Mouse (Mus musculus): ENCODE measurements at regions not wholly inside any gene's neighbourhood (a gene's known extent, or its start where the extent isn't known, plus 50 kb on each side); places are given as distances from the start of the nearest gene placed in this dataset.
"Not testable (repeated sequence)": the region's sequence is repeated elsewhere in the genome, so short reads cannot be mapped to it uniquely, and the experiment has no call there.

DNA sequence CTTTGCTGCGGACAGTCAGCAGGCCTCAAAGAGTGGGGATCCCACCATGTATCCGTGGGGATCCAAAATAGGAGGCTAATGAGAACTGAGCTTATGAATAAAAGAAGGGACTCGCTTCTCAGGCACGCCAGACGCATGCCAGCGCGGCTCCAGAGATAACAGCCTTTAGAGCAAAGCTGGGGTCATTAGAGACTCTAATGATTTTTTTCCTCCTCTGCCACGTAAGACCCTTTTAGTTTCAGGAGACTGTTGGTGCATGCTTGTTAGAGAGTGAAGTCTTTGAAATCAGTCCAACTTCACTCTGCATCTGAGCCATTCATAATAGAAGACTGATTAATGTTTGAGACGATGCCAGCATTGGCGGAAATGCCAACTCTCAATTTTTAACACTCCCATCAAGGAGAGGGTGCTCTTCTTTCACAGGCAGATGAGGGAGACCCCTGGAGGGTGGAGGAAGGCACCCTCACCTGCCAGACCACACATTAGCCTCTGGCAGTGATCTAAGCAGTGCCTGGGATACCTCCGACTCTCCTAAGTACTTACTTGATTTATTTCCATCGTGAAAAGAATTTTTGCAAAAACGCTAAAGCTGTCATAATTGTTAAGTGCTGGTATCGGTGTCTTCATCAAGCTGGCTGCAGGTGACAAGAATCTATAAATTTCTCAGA lies 104.0 kb upstream of the Tcerg1l start:
- DNase-seq (ENCODE audit: low spot score) = no peak

GRCm38 (mm10) chr7:138497771-138498170 lies 100.2 kb upstream of the Tcerg1l start:
- no peak for DNase-seq (ENCODE audit: low spot score)

- DNase-seq (ENCODE audit: low spot score) = no peak
These were observed 99.7 kb upstream of the Tcerg1l start for GRCm38 (mm10) chr7:138497202-138497601.

GRCm38 (mm10) chr7:138493661-138494060 lies 96.1 kb upstream of the Tcerg1l start:
- no peak for DNase-seq (ENCODE audit: low spot score)

- DNase-seq (ENCODE audit: low spot score) = no peak
These were observed 94.7 kb upstream of the Tcerg1l start for GRCm38 (mm10) chr7:138492261-138492660.

DNA sequence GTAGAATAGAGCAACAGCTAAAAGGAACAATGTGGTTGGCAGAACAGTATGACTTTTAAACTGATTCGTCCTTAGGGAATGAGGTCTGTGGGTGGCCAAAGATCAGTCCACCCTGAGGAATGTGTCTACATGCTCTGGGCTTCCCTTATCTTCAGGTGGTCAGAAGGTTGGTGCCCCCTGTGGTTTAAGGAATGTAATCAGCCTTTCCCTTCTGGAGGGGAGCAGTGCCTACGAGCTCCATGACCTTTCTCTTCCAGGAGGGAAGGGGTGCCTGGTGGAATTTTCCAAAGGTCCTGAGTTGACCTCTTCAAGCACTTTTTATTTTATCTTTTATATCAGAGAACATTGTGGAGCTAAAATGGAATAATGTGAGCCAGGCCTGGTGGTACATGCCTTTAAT lies 91.9 kb upstream of the Tcerg1l start:
- no peak for DNase-seq (ENCODE audit: low spot score)

- DNase-seq (ENCODE audit: low spot score) = no peak
These were observed 90.7 kb upstream of the Tcerg1l start for GRCm38 (mm10) chr7:138488201-138488720.

GRCm38 (mm10) chr7:138472891-138473455 lies 75.4 kb upstream of the Tcerg1l start:
- DNase-seq (ENCODE audit: low spot score) = no peak

GRCm38 (mm10) chr7:138472371-138472770 lies 74.8 kb upstream of the Tcerg1l start:
- DNase-seq (ENCODE audit: low spot score) = no peak

DNA sequence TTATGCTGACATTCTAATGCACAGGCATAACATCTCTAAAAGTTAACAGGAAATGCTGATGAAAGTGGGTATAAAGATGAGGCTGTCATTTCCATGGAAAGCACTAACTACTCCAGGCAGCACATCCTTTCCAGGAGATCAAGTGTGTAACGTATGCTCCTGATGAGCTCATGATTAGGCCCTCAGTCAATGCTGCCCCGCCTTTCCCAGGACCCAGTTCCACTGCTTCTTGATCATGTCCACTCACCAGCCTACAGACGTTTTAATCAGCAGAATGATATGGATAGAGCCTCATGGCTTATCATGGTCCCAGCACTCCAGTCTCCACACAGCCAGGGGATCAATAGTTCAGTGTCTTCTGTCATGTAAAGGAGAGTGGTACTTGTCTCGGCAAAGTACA lies 71.7 kb upstream of the Tcerg1l start:
- no peak for DNase-seq (ENCODE audit: low spot score)

DNA sequence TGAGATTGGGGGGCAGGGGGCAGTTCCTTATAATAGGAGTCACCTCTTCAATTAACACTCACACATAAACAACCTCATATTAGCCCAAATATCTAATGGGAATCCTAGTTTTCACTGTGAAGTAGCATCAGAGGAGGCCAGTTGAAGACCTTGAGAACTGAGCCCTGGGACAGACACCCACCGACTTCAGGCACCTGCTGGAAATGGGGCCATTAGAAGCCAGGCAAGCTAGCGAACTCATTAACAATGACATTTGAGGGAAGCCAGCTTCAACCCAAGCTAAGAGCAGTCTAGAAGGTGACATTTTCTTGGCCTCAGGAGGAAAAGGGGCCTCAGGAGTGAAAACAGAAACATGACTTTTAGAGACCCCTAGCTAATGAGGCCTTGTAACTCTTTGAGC lies 70.9 kb upstream of the Tcerg1l start:
- no peak for DNase-seq (ENCODE audit: low spot score)

- no peak for DNase-seq (ENCODE audit: low spot score)
These were observed 70.5 kb upstream of the Tcerg1l start for GRCm38 (mm10) chr7:138467981-138468380.

GRCm38 (mm10) chr7:138467386-138467785 lies 69.9 kb upstream of the Tcerg1l start:
- no peak for DNase-seq (ENCODE audit: low spot score)

GRCm38 (mm10) chr7:138457964-138458363 lies 60.4 kb upstream of the Tcerg1l start:
- no peak for DNase-seq (ENCODE audit: low spot score)

- DNase-seq (ENCODE audit: low spot score) = no peak
These were observed 57.8 kb upstream of the Tcerg1l start for GRCm38 (mm10) chr7:138455371-138455770.

GRCm38 (mm10) chr7:138454498-138455225 lies 57.1 kb upstream of the Tcerg1l start:
- DNase-seq (ENCODE audit: low spot score) = not testable (repeated sequence)

GRCm38 (mm10) chr7:138451321-138451720 lies 53.8 kb upstream of the Tcerg1l start:
- DNase-seq (ENCODE audit: low spot score) = no peak

GRCm38 (mm10) chr7:138448519-138448918 lies 51.0 kb upstream of the Tcerg1l start:
- no peak for DNase-seq (ENCODE audit: low spot score)

Data from gastrocnemius, adult 18-20 months (tissue).